Mouse (Mus musculus) limb, embryonic 14.5 days (tissue): ENCODE results near the gene Slk. TPM values are rescaled to one million over a fixed set of nuclear protein-coding genes. Genes with fewer than 3 reads are reported as not detected.

Source experiments
- ATAC-seq: fragments of 200-750 bp; cut with Nextera tagmentation; 2 replicates; pipeline ENCODE4 v1.8.0; 2017; ENCODE audit warnings: low read depth, moderate number of reproducible peaks, moderate TSS enrichment; ENCODE audit not compliant: low FRiP score
- DNase-seq: peaks from one replicate; pipeline ENCODE4 v3.0.0-alpha.2; 2015; ENCODE audit warnings: low spot score
- H3K27ac ChIP-seq: fragments of 300-500 bp; sonication (generic); replicated peaks from 2 replicates; pipeline ENCODE4 v1.5.1; 2014; ENCODE audit warnings: low read depth, mild to moderate bottlenecking, low read length, moderate library complexity, mixed read lengths
- H3K27me3 ChIP-seq: fragments of 300-500 bp; sonication (generic); 2 replicates; pipeline ENCODE4 v1.6.1; 2014; ENCODE audit warnings: low read length, mixed read lengths; ENCODE audit not compliant: control insufficient read depth, insufficient read depth
- H3K36me3 ChIP-seq: fragments of 300-500 bp; sonication (generic); 2 replicates; pipeline ENCODE4 v1.6.1; 2014; ENCODE audit warnings: mild to moderate bottlenecking, low read length, moderate library complexity, mixed read lengths; ENCODE audit not compliant: control insufficient read depth, insufficient read depth
- H3K4me1 ChIP-seq: fragments of 300-500 bp; sonication (generic); 2 replicates; pipeline ENCODE4 v1.6.1; 2014; ENCODE audit warnings: antibody characterized with exemption, low read length, mixed read lengths; ENCODE audit not compliant: control insufficient read depth, insufficient read depth
- H3K4me2 ChIP-seq: fragments of 300-500 bp; sonication (generic); replicated peaks from 2 replicates; pipeline ENCODE4 v1.6.1; 2014; ENCODE audit warnings: low read depth, mild to moderate bottlenecking, low read length, moderate library complexity; ENCODE audit not compliant: severe bottlenecking
- H3K4me3 ChIP-seq: fragments of 300-500 bp; sonication (generic); replicated peaks from 2 replicates; pipeline ENCODE4 v1.5.1; 2014; ENCODE audit warnings: low read length
- H3K9ac ChIP-seq: fragments of 300-500 bp; sonication (generic); 2 replicates; pipeline ENCODE4 v1.6.1; 2014; ENCODE audit warnings: mild to moderate bottlenecking, low read depth, low read length, moderate library complexity; ENCODE audit not compliant: severe bottlenecking
- H3K9me3 ChIP-seq: fragments of 300-500 bp; sonication (generic); 2 replicates; pipeline ENCODE4 v1.6.1; 2016; ENCODE audit warnings: low read length; ENCODE audit not compliant: control insufficient read depth
- POLR2A ChIP-seq: fragments of 200-500 bp; IDR thresholded peaks from 2 replicates; pipeline ENCODE4 v1.8.0; 2012; ENCODE audit warnings: inconsistent platforms, mild to moderate bottlenecking, moderate library complexity, borderline replicate concordance; ENCODE audit not compliant: insufficient read depth, insufficient read length; ENCODE audit errors: extremely low read depth
- WGBS: fragments of 180-500 bp; shearing (Covaris S2); extraction: QIAGEN DNeasy Blood & Tissue Kit; methylation state at CpG from one replicate; pipeline ENCODE4 v1.1.7; 2014; 5-methylcytosine and 5-hydroxymethylcytosine counted together
- polyA plus RNA-seq, 2 experiments: library from polyadenylated mRNA; depleted of rRNA in 1 of 2; stranded (reverse) in 1 of 2; unstranded in 1 of 2; fragments of >200 nt; fragmentation: Nextera tagmentation in 1 of 2; extraction: Ambion mirVana in 1 of 2; gene quantifications; 2 replicates each; pipeline versions ENCODE4 v1.2.1 to v1.2.3; 2012 to 2014

Gene Slk
- polyA plus RNA-seq, 2 experiments: 19.2 to 40.0 TPM

DNA sequence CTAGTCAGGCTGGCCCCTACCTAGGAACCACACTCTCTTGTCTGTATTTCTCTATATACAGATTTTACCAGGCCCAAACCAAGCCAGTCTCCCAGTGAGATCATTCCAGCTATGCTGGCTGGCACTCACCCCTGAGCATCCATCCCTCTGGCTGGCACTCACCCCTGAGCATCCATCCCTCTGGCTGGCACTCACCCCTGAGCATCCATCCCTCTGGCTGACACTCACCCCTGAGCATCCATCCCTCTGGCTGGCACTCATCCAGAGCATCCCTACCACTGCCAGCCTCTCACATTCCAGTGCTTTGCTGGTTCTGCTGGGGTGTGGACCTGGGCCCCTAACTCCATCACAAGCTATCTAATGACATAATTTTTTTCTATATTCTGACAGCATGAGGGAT is 34.0 kb upstream of the Slk start:
- ATAC-seq (no peak), DNase-seq (no peak)
- Histone ChIP-seq H3K4me2 (no peak overlapping the region), H3K4me1 (no peaks in the 10 kb centered on the region), H3K4me3 (no peak overlapping the region), H3K27ac (no peak overlapping the region), H3K36me3 (no peaks in the 10 kb centered on the region), H3K27me3 (no peaks in the 10 kb centered on the region), H3K9ac (no peak overlapping the region), H3K9me3 (no peaks in the 10 kb centered on the region)
- no peak for TF ChIP-seq POLR2A

DNA sequence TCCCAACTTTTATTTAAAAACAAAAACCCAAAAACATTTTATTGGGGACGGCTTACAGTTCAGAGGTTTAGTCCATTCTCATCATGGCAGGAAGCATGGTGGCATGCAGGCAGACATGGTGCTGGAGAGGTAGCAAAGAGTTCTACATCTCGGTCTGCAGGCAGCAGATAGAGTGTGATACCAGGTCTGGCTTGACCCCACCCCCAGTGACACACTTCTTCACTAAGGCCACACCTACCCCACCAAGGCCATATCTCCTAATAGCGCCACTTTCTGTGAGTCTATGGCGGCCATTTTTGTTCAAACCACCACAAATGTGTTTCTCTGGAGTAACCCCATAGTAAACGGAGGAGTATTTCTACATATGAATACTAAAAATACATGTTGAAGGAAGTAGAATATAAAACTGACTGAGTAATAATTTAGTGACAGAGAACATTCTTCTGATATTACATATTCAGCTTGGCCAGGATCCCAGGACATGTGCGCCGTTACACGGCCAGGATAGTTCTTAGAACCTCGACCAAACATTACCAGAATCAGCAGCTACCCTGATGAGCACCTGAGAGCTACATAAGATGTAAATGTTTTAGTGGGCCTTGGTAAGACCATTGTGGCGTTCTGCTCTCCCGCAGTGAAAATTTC is 30.9 kb upstream of the Slk start:
- Histone ChIP-seq H3K4me2 (no peak overlapping the region), H3K27me3 (no peaks in the 10 kb centered on the region), H3K27ac (no peak overlapping the region), H3K9ac (no peak overlapping the region), H3K36me3 (no peaks in the 10 kb centered on the region), H3K4me3 (no peak overlapping the region), H3K4me1 (no peaks in the 10 kb centered on the region), H3K9me3 (no peaks in the 10 kb centered on the region)
- no peak for TF ChIP-seq POLR2A
- WGBS: 81% methylated on average over 11 of the region's 11 CpGs
- ATAC-seq: no peak
- DNase-seq: peak; percentile 14

DNA sequence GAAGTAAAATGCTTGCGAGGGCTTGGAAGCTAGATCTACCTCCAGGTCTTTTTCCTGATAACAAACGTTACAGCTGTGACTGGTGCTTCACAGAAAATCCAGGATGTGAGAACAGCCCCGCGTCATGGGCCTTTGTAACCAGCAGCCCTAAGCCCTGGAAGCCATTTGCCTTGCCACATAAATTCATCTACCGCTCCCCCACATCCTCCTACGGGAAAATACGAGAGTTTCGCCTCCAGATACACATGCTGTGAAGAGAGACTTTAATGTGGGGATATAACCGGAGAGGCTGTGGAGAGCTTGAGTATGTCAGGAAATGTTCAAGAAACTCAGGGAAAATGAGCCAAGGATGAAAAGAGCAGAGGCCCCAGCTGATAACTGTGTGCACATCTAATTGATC is 30.3 kb upstream of the Slk start:
- WGBS: 59% methylated on average over 9 of the region's 9 CpGs
- Histone ChIP-seq H3K27ac (no peak overlapping the region), H3K27me3 (no peaks in the 10 kb centered on the region), H3K36me3 (no peaks in the 10 kb centered on the region), H3K4me2 (no peak overlapping the region), H3K9ac (no peak overlapping the region), H3K9me3 (no peaks in the 10 kb centered on the region), H3K4me3 (no peak overlapping the region), H3K4me1 (no peaks in the 10 kb centered on the region)
- no peak for ATAC-seq
- DNase-seq: no peak
- TF ChIP-seq POLR2A: no peak

DNA sequence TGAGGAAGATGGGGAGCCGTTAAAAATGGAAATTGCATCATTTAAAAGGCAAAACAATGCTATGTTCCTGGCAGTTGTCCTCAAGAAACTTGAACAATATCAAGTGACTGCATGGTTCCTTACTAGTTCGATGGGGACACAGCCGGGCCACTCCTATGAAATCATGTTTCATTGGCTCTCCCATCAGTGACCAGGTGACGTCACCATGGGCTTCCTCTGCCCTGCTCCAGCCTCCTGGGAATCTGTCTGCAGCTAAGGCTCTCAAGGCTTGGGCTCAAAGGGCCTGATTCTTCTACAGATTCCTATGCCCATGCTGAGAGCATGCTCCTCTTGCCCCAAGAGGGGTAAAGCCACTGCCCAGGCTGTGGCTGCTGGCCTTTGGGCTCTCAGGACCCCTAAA is 29.9 kb upstream of the Slk start:
- 78% methylated on average over 4 of the region's 4 CpGs for WGBS
- Histone ChIP-seq H3K4me1 (no peaks in the 10 kb centered on the region), H3K4me3 (no peak overlapping the region), H3K36me3 (no peaks in the 10 kb centered on the region), H3K27me3 (no peaks in the 10 kb centered on the region), H3K4me2 (no peak overlapping the region), H3K27ac (no peak overlapping the region), H3K9me3 (no peaks in the 10 kb centered on the region), H3K9ac (no peak overlapping the region)
- ATAC-seq (no peak), DNase-seq (no peak)
- TF ChIP-seq POLR2A: no peak

DNA sequence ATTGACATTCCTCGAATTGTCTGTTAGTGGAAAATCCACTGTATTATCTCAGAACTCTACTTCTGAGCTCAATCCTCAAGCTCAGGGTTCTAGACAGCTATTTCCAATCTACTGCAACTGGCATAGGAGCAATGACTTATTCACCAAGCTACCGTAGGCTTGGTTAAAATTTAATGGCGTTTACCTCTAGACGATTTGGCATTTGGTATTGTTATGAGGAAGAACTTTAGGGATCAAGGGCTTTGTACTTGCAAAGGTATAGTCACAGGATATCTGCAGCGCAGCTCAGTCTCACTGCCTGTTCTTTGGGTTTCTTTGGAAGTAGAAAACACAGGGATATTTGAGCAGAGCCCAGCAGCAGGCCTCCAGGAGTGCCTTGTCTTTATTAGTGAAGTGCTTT is 20.3 kb upstream of the Slk start:
- Histone ChIP-seq H3K9ac (no peak overlapping the region), H3K27me3 (no peaks in the 10 kb centered on the region), H3K4me1 (no peaks in the 10 kb centered on the region), H3K27ac (no peak overlapping the region), H3K4me3 (no peak overlapping the region), H3K36me3 (no peaks in the 10 kb centered on the region), H3K4me2 (no peak overlapping the region), H3K9me3 (no peaks in the 10 kb centered on the region)
- no peak for TF ChIP-seq POLR2A
- 74% methylated on average over 5 of the region's 5 CpGs for WGBS
- DNase-seq (no peak), ATAC-seq (no peak)
